In the genomic region with DNA sequence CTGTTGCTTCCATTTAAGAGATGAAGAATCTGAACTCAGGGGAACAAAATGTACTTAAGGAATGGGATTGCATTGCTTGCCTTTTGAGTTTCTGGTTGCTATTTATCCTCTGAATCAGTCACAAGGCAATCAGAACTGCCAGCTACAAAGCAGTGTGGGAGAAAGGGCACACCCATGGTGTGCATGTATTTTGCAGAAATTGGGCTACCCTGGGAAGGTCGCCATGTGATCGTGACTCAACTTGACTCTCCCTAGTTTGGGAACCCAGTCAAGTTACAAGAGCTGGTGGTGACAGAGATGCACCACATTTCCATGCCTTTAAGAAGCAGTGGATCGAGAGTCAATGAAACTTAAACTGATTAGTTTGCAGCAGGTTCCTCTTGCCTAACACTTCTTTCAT, we compare ENCODE assay signal across 20 mouse cellular contexts.
DNase-seq lines count a peak whose midpoint lies in the region; ATAC-seq and TF ChIP-seq lines count a peak whose summit lies in the region.
"Had no signal": no experiment of that assay in that cellular context is flagged by ENCODE, and none has a peak within 500 bp of the region (broad histone marks: within the 10 kb centered on the region; RNA-seq: fewer than 3 reads in every experiment).

No protein-coding gene starts in this region.

- peaks cover 11% of the 10 kb centered on the region for H3K4me1 ChIP-seq in heart, embryonic 12.5 days (replicated peaks)
- H3K4me1 ChIP-seq in embryonic fibroblast, embryonic 13.5 days (ENCODE audit: control insufficient read depth, insufficient read depth, low read length): peaks cover 5% of the 10 kb centered on the region
- H3K4me1 ChIP-seq in midbrain, embryonic 11.5 days (ENCODE audit: control insufficient read depth, insufficient read depth, low read length): no peaks in the 10 kb centered on the region
- H3K4me1 ChIP-seq: embryonic facial prominence, embryonic 13.5 days; hindbrain, embryonic 10.5 days; limb, embryonic 13.5 days; liver, embryonic 15.5 days; midbrain, embryonic 12.5 days had no signal

- no peak overlapping the region for H3K4me2 ChIP-seq in heart, embryonic 12.5 days
- H3K4me2 ChIP-seq in midbrain, embryonic 11.5 days: no peak overlapping the region
- H3K4me2 ChIP-seq: embryonic facial prominence, embryonic 13.5 days; limb, embryonic 13.5 days; liver, embryonic 15.5 days; midbrain, embryonic 12.5 days had no signal

- no peak overlapping the region for H3K27ac ChIP-seq in heart, embryonic 12.5 days (ENCODE audit: poor library complexity, severe bottlenecking)
- H3K27ac ChIP-seq in embryonic fibroblast, embryonic 13.5 days (ENCODE audit: insufficient read depth, low read length): peak overlapping the region; percentile 78
- H3K27ac ChIP-seq in midbrain, embryonic 11.5 days (ENCODE audit: low read depth, low read length): no peak overlapping the region
- H3K27ac ChIP-seq: embryonic facial prominence, embryonic 13.5 days; hindbrain, embryonic 10.5 days; kidney, postnatal 0 days; limb, embryonic 13.5 days; liver, embryonic 15.5 days; midbrain, embryonic 12.5 days had no signal

- DNase-seq in heart, adult 11 months: peak; percentile 88
- DNase-seq in urinary bladder, postnatal 14 days (ENCODE audit: low spot score): peak; percentile 35
- no peak for DNase-seq in urinary bladder, postnatal 10 days (ENCODE audit: low spot score)
- no peak for DNase-seq in midbrain, embryonic 11.5 days (ENCODE audit: low spot score, missing footprints)
- DNase-seq: adrenal gland, postnatal 14 days; cerebellum, adult 11-12 months; cerebellum, postnatal 14 days; kidney, adult 11 months; spleen, adult 18-20 months; thymus, postnatal 25 days had no signal

- no peaks in the 10 kb centered on the region for H3K36me3 ChIP-seq in heart, embryonic 12.5 days
- H3K36me3 ChIP-seq in midbrain, embryonic 11.5 days (ENCODE audit: control insufficient read depth, insufficient read depth, low read length): no peaks in the 10 kb centered on the region
- H3K36me3 ChIP-seq: embryonic facial prominence, embryonic 13.5 days; hindbrain, embryonic 10.5 days; limb, embryonic 13.5 days; liver, embryonic 15.5 days; midbrain, embryonic 12.5 days had no signal

- H3K9me3 ChIP-seq in heart, embryonic 12.5 days (replicated peaks): no peaks in the 10 kb centered on the region
- no peaks in the 10 kb centered on the region for H3K9me3 ChIP-seq in midbrain, embryonic 11.5 days (ENCODE audit: control insufficient read depth, low read length)
- H3K9me3 ChIP-seq: embryonic facial prominence, embryonic 13.5 days; hindbrain, embryonic 10.5 days; limb, embryonic 13.5 days; liver, embryonic 15.5 days; midbrain, embryonic 12.5 days had no signal

- WGBS in heart, embryonic 12.5 days: 82% methylated on average over 3 of the region's 3 CpGs
- WGBS in midbrain, embryonic 11.5 days: 75% methylated on average over 3 of the region's 3 CpGs

- no peak for ATAC-seq in heart, embryonic 12.5 days (ENCODE audit: insufficient number of reproducible peaks, low FRiP score)
- ATAC-seq in midbrain, embryonic 11.5 days (ENCODE audit: low FRiP score): no peak
- ATAC-seq in erythroid progenitor cell, adult 5-6 weeks (replicated peaks; ENCODE audit: low FRiP score, poor library complexity, severe bottlenecking): no peak
- ATAC-seq: Patski had no signal

- H3K4me3 ChIP-seq in heart, embryonic 12.5 days: no peak overlapping the region
- no peak overlapping the region for H3K4me3 ChIP-seq in embryonic fibroblast, embryonic 13.5 days (ENCODE audit: insufficient read depth, low read length)
- no peak overlapping the region for H3K4me3 ChIP-seq in midbrain, embryonic 11.5 days (ENCODE audit: low read depth, low read length)
- H3K4me3 ChIP-seq: embryonic facial prominence, embryonic 13.5 days; hindbrain, embryonic 10.5 days; limb, embryonic 13.5 days; liver, embryonic 15.5 days; midbrain, embryonic 12.5 days had no signal

- H3K27me3 ChIP-seq in heart, embryonic 12.5 days (replicated peaks): no peaks in the 10 kb centered on the region
- H3K27me3 ChIP-seq in midbrain, embryonic 11.5 days (ENCODE audit: control insufficient read depth, insufficient read depth, low read length): no peaks in the 10 kb centered on the region
- H3K27me3 ChIP-seq: embryonic facial prominence, embryonic 13.5 days; liver, embryonic 15.5 days; midbrain, embryonic 12.5 days had no signal

- H3K9ac ChIP-seq in heart, embryonic 12.5 days: no peak overlapping the region
- H3K9ac ChIP-seq in midbrain, embryonic 11.5 days (ENCODE audit: low read length): no peak overlapping the region
- H3K9ac ChIP-seq: embryonic facial prominence, embryonic 13.5 days; limb, embryonic 13.5 days; liver, embryonic 15.5 days; midbrain, embryonic 12.5 days had no signal

- TF ChIP-seq POLR2A in embryonic fibroblast, embryonic 13.5 days (IDR thresholded peaks at IDR 0.05; ENCODE audit: low read depth, low read length): no peak

- TF ChIP-seq CTCF in embryonic fibroblast, embryonic 13.5 days (IDR thresholded peaks at IDR 0.05; ENCODE audit: borderline replicate concordance, insufficient read depth, low read length): no peak

Comparison
In these comparisons a context has a peak if more than half of its experiments do, and no peak if none do; other contexts are left out.
1. DNase-seq: peak in heart, adult 11 months (single experiment) and urinary bladder, postnatal 14 days (single experiment); none in urinary bladder, postnatal 10 days (single experiment) and midbrain, embryonic 11.5 days (single experiment).